Mouse (Mus musculus): ENCODE measurements at regions not wholly inside any gene's neighbourhood (a gene's known extent, or its start where the extent isn't known, plus 50 kb on each side); places are given as distances from the start of the nearest gene placed in this dataset.

DNA sequence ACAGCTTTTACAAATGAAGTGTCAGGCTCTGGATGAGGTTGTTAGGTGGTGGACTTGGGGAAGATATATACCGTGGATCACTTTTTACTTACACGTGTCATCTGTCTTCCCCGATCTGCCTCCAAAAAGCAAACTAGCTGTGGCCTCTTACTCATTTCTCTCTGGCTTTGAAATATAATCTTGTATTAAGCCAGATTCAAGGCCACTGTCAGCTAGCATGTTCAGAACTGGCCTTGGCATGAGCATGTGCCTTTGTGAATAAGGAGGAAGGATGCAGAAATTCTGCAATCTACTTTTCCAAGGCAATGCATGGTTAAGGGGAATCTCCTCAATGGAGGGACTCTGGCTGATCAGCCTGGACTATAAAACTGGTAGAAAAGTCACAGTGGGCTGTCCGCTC is 286.0 kb upstream of the Rora start:
- Histone ChIP-seq H3K79me2 (replicated peaks; ENCODE audit: control insufficient read depth, extremely low read depth, insufficient read depth, poor library complexity, severe bottlenecking) (no peaks in the 10 kb centered on the region), H3K27ac (ENCODE audit: insufficient read depth, low read depth) (no peak overlapping the region), H3K4me2 (ENCODE audit: insufficient read depth, low read depth, poor library complexity, severe bottlenecking) (no peak overlapping the region), H3K9ac (ENCODE audit: insufficient read depth, low read depth) (no peak overlapping the region), H3K4me3 (replicated peaks in 1 of 3; ENCODE audit: low read depth in 2 of 3, low read length in 2 of 3, poor library complexity in 1 of 3) (no peak overlapping the region), H3K4me1 (ENCODE audit: control insufficient read depth in 1 of 2, insufficient read depth in 2 of 2) (no peaks in the 10 kb centered on the region), H3K27me3 (replicated peaks) (no peaks in the 10 kb centered on the region), H3K9me3 (replicated peaks; ENCODE audit: low read length) (peaks cover 69% of the 10 kb centered on the region), H3K36me3 (replicated peaks in 1 of 2; ENCODE audit: control insufficient read depth in 1 of 2, insufficient read depth in 1 of 2, low read length in 1 of 2) (no peaks in the 10 kb centered on the region)
- TF ChIP-seq UBTF (IDR thresholded peaks at IDR 0.05; ENCODE audit: low read depth, low read length) (no peak), IRF4 (IDR thresholded peaks at IDR 0.05; ENCODE audit: low read depth, low read length) (no peak)
- in situ Hi-C loops (cut with MboI; ENCODE audit: low pct_ligation_motif_present, low pct_unique_long_range_greater_than_20kb, low sequenced_read_pairs), result no loop called here
- dilution Hi-C loops (cut with MboI; ENCODE audit: extremely low pct_ligation_motif_present, extremely low pct_unique_long_range_greater_than_20kb, low sequenced_read_pairs), result no loop called here
- no peak for DNase-seq (ENCODE audit: extremely low read depth)

DNA sequence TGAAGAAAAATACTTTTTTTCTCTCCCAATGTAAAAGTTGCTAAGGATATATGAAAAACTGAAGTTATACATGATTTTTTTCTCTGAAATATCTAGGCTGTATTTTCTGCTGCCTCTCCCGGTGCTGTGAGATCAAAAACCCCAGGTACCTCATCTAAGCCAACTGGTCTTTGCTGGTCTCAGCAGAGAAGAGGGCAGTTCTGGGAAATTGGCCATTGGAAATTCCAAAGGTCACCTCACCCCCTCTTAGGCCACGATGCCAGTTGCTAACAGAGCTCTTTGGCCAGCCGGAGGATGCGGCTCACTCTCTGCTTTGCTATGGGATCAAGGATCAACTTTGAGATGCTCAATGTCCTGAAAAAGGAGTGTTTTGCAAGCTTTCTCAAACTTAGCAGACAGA is 280.9 kb upstream of the Rora start:
- dilution Hi-C loops (cut with MboI; ENCODE audit: extremely low pct_ligation_motif_present, extremely low pct_unique_long_range_greater_than_20kb, low sequenced_read_pairs) (no loop called here), in situ Hi-C loops (cut with MboI; ENCODE audit: low pct_ligation_motif_present, low pct_unique_long_range_greater_than_20kb, low sequenced_read_pairs) (no loop called here)
- Histone ChIP-seq H3K79me2 (replicated peaks; ENCODE audit: control insufficient read depth, extremely low read depth, insufficient read depth, poor library complexity, severe bottlenecking) (no peaks in the 10 kb centered on the region), H3K27ac (ENCODE audit: insufficient read depth, low read depth) (no peak overlapping the region), H3K27me3 (replicated peaks) (no peaks in the 10 kb centered on the region), H3K36me3 (replicated peaks in 1 of 2; ENCODE audit: control insufficient read depth in 1 of 2, insufficient read depth in 1 of 2, low read length in 1 of 2) (no peaks in the 10 kb centered on the region), H3K4me3 (replicated peaks in 1 of 3; ENCODE audit: low read depth in 2 of 3, low read length in 2 of 3, poor library complexity in 1 of 3) (no peak overlapping the region), H3K9ac (ENCODE audit: insufficient read depth, low read depth) (no peak overlapping the region), H3K4me1 (ENCODE audit: control insufficient read depth in 1 of 2, insufficient read depth in 2 of 2) (no peaks in the 10 kb centered on the region), H3K4me2 (ENCODE audit: insufficient read depth, low read depth, poor library complexity, severe bottlenecking) (no peak overlapping the region), H3K9me3 (replicated peaks; ENCODE audit: low read length) (peaks cover 62% of the 10 kb centered on the region)
- DNase-seq (ENCODE audit: extremely low read depth), result no peak
- no peak for TF ChIP-seq MXI1 (IDR thresholded peaks at IDR 0.05; ENCODE audit: low read depth, low read length)

DNA sequence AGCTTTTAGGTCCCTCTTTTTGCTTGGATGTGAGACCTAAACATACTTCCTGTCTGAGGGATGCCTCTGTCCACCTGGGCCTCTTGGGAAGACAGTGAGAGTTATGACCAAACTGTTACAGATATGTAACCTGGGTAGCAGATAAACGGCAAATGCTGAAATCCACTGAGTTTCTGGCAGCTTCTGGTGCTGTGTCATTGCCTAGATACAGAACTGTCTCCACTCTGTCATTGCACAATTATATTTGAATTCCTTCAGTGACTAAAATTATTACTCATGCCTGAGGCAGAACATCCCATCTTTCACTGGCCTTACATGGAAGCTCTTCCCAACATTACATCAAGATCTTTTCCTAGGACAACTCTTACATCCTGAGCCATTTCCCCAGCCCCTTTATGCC is 277.4 kb upstream of the Rora start:
- in situ Hi-C loops (cut with MboI; ENCODE audit: low pct_ligation_motif_present, low pct_unique_long_range_greater_than_20kb, low sequenced_read_pairs), result no loop called here
- H3K4me3 ChIP-seq (replicated peaks in 1 of 3; ENCODE audit: low read depth in 2 of 3, low read length in 2 of 3, poor library complexity in 1 of 3), result no peak overlapping the region
- H3K9me3 ChIP-seq (replicated peaks; ENCODE audit: low read length), result peaks cover 62% of the 10 kb centered on the region
- TF ChIP-seq ZKSCAN1 (IDR thresholded peaks at IDR 0.05; ENCODE audit: borderline replicate concordance, low read depth, low read length) (no peak), NELFE (IDR thresholded peaks at IDR 0.05; ENCODE audit: low read depth, low read length) (no peak), CHD1 (IDR thresholded peaks at IDR 0.05; ENCODE audit: low read depth, low read length) (no peak), EP300 (IDR thresholded peaks at IDR 0.05; ENCODE audit: low read length) (no peak), SMC3 (IDR thresholded peaks at IDR 0.05; ENCODE audit: low read depth, low read length) (no peak), RAD21 (IDR thresholded peaks at IDR 0.05; ENCODE audit: low read depth, low read length) (no peak), TCF12 (IDR thresholded peaks at IDR 0.05; ENCODE audit: low read depth, low read length) (no peak), KAT2A (IDR thresholded peaks at IDR 0.05; ENCODE audit: insufficient replicate concordance, low read length) (no peak), ELF1 (IDR thresholded peaks at IDR 0.05; ENCODE audit: low read depth, low read length) (no peak), MEF2A (IDR thresholded peaks at IDR 0.05; ENCODE audit: borderline replicate concordance, low read depth, low read length) (no peak), E2F4 (IDR thresholded peaks at IDR 0.05; ENCODE audit: insufficient replicate concordance, low read depth, low read length) (no peak), BHLHE40 (IDR thresholded peaks at IDR 0.05; ENCODE audit: low read depth, low read length) (no peak), NRF1 (IDR thresholded peaks at IDR 0.05; ENCODE audit: low read depth, low read length) (no peak), ZNF384 (IDR thresholded peaks at IDR 0.05; ENCODE audit: low read depth, low read length) (no peak), UBTF (IDR thresholded peaks at IDR 0.05; ENCODE audit: low read depth, low read length) (no peak)
- dilution Hi-C loops (cut with MboI; ENCODE audit: extremely low pct_ligation_motif_present, extremely low pct_unique_long_range_greater_than_20kb, low sequenced_read_pairs), result no loop called here
- H3K79me2 ChIP-seq (replicated peaks; ENCODE audit: control insufficient read depth, extremely low read depth, insufficient read depth, poor library complexity, severe bottlenecking), result no peaks in the 10 kb centered on the region
- no peaks in the 10 kb centered on the region for H3K36me3 ChIP-seq (replicated peaks in 1 of 2; ENCODE audit: control insufficient read depth in 1 of 2, insufficient read depth in 1 of 2, low read length in 1 of 2)
- no peak overlapping the region for H3K4me2 ChIP-seq (ENCODE audit: insufficient read depth, low read depth, poor library complexity, severe bottlenecking)
- DNase-seq (ENCODE audit: extremely low read depth), result no peak
- H3K4me1 ChIP-seq (ENCODE audit: control insufficient read depth in 1 of 2, insufficient read depth in 2 of 2), result no peaks in the 10 kb centered on the region
- no peak overlapping the region for H3K9ac ChIP-seq (ENCODE audit: insufficient read depth, low read depth)
- no peaks in the 10 kb centered on the region for H3K27me3 ChIP-seq (replicated peaks)
- no peak overlapping the region for H3K27ac ChIP-seq (ENCODE audit: insufficient read depth, low read depth)
